Mouse (Mus musculus) G1E (cell line): ENCODE results near the gene Wdr19.

Experiments used
- CTCF ChIP-seq: IDR thresholded peaks from 2 replicates; pipeline ENCODE4 v1.5.1; 2012; ENCODE audit warnings: low read depth, low read length, inconsistent platforms, mixed read lengths
- GATA1 ChIP-seq: IDR thresholded peaks from 2 replicates; pipeline ENCODE4 v1.6.1; 2012; ENCODE audit warnings: borderline replicate concordance, low read length, inconsistent platforms, mixed read lengths
- TAL1 ChIP-seq: conservative IDR thresholded peaks from 2 replicates; pipeline ENCODE4 v1.6.1; 2012; ENCODE audit warnings: low read depth, low read length, inconsistent platforms, mixed read lengths

GRCm38 (mm10) chr5:65194441-65194840 lies 5.1 kb upstream of the Wdr19 start:
- TF ChIP-seq GATA1, result no peak
- TF ChIP-seq TAL1, result no peak
- no peak for TF ChIP-seq CTCF
